Mouse (Mus musculus): ENCODE measurements around the gene Syn3.
"Not testable (repeated sequence)": the region's sequence is repeated elsewhere in the genome, so short reads cannot be mapped to it uniquely, and the experiment has no call there.

Gene Syn3

DNA sequence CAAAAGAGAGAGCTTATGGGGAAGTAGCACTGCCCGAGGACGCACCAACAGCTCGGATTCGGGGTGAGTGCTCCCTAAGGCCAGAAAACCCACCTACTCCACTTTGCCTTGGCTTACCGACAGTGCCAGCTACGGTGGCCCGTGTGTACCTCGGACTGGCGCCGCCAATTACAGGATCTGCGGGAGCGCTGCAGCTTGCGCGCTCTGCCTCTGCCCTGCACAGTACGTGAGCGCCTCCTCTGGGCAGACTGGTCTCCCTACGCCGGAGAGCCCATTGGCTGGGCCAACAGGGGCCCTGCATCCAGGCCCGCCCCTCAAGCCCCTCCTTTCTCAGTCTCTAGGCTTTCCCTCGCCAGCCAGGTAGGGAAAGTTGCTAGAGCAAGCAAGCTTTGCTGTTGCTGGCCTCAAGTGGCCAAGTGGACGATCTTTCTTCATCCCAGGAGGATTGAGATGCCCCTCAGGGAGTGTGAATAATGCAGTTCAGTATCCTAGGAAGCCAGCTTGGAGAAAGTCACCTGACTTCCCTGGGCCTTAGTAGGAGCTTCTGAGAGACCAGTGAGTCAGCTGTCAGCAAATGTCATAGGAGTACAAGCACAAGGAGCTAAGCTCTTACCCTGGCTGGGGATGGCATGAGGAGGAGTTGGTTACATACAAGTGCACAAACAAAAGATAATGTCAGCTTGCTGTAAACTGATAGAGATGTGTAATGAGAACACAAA lies at the start of gene Syn3:
Syn3 (minus strand) TSS at position 224 of the 719 bp plus-strand sequence.
- DNase-seq: peak; percentile 94 to 95

DNA sequence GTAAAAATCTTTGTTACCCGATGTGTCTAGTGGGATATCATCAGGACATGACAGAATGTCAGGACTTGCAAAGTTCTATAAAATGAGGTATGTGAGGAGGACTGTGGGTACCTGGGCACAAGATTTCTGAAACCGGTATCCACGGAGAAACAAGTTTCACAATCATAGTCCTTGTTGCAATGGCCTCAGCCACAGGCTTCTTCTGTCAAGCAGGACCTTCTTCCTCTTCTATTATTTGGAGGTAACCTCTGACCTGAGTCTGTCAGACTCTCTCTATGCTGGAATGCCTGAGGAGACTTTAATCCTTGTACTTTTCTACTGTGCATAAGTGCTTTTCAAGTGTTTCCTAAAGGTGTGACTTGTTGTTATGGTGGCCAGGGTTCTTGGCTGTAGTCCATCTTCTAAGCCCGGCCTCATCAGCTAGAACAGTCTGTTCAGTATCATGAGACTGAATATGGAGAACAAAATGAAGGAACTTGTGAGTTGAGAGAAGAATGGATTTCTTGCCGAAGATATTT lies 27.7 kb upstream of the Syn3 start:
- DNase-seq: not testable (repeated sequence)

DNA sequence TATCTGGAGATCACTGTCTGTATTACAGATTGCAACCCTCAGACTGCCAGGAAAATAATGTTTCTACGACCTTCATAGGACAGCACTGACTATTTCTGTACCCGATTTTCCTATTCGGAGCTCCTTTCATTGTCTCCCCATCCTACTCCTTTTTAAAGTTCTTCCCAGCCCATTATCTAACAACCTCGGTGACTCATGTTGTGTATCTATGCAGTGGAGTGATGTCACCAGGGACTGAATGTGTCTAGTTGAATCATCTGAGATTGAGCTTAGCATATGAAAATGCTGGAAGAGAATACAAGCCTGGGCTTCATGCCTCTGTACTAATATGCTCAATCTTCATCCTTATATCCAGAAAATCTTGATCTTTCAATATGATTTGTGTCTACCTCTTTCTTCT lies 15.1 kb upstream of the Syn3 start:
- DNase-seq: no peak

DNA sequence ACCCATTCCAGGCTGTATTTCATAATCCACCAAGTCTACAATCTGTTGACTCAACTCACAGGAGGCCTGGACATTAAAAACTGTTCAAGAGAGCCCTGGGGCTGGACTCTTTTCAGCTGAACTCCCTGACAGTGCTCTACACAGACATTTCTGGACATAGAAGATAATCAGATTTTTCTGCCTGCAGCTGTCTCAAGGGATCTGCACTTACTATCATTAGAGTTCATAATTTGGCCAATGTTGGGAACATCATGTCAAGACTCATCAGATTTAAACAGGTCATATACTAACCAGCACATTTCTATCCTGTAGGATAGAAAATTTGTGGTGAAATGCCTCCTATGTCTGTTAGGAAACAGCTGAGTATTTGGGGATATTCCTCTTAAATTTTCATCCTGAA lies 12.2 kb upstream of the Syn3 start:
- DNase-seq: no peak

DNA sequence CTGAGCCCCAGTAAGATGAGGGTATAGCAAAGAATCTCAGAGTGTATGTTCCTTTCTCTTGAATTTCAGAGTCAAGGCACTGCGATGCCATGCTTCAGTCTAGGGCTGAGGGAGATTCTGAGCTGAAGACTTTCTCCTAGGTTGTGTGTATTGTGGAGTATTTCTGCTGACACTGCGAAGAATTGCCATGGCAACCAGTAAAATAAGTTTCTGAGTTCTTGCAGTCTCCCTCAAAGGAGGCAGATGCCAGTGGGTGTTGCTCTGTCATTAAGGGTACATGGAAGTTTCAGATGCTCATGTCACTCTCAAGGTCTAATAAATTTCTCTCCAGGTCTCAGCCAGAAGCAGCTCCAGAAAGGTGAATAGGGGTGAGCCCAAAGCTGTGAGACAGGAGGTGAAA lies 3.4 kb upstream of the Syn3 start:
- DNase-seq: no peak

DNA sequence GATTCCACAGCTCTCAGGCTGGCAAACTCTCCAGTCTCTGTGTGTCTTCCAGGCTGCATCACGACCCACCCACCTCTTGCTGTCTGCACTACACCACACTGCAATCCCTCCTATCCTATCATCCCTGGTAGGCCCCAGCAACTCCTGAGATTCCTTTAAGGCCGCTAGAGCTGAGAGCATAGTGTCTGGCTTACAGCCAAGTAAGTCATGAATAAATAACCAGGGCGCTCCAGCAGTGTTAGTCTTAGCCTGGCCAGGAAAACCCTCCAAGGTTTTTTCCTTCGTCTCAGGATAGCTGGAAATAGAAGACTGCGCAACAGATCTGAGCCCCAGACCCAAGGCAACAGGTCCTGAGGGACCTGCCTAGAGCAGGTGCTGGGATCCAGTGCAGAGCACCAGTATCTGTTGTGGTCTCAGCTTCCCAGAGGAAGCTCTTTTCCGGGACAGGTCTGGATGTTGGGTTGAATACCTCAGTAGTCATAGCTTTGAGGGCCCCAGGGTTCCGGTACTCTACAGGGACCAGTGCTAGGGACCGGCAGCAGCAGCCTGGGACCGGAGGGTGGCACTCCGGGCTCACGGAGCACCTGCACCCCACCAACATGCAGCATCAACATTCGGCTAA lies 534 bp downstream of the Syn3 start:
- DNase-seq: peak; percentile 74 to 82

DNA sequence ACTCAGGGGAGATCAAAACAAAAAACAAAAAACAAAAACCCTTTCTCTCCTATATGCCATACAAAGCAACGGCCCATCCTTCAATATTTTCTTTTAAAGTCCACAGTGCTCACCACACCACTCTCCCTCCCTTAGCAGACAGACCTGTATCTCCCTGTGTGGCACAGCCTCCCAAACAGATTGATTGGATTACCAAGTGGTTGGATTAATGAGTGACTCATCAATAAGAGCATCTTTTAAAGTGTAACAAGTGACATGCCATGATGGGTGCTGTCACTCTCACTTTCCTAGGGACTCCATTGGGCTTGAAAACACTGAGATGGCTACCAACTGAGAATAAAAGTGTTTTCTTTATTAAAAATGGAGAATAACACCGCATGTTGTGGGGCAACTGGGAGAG lies 2.8 kb downstream of the Syn3 start:
- peak in 1 of 2 experiments; percentile 37 for DNase-seq

DNA sequence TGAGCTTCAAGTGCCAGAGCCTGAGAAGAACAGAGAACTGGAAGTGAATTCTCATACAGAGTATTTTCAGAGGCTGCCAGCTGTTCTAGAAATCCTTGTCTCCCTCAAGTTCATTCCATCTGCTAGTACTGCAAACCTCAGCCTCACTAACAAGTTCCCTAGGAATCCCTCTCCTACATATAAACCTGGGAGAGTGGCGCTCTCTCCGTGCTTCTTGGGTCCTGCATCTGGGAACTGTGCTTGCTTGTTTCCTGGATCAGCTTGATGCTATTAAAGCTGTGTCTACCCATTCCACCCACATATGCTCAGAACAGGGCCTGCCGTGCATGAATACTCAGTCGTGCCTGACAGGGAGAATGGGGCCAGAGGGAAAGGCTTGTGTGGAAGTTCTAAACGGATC lies 5.6 kb downstream of the Syn3 start:
- DNase-seq: no peak

DNA sequence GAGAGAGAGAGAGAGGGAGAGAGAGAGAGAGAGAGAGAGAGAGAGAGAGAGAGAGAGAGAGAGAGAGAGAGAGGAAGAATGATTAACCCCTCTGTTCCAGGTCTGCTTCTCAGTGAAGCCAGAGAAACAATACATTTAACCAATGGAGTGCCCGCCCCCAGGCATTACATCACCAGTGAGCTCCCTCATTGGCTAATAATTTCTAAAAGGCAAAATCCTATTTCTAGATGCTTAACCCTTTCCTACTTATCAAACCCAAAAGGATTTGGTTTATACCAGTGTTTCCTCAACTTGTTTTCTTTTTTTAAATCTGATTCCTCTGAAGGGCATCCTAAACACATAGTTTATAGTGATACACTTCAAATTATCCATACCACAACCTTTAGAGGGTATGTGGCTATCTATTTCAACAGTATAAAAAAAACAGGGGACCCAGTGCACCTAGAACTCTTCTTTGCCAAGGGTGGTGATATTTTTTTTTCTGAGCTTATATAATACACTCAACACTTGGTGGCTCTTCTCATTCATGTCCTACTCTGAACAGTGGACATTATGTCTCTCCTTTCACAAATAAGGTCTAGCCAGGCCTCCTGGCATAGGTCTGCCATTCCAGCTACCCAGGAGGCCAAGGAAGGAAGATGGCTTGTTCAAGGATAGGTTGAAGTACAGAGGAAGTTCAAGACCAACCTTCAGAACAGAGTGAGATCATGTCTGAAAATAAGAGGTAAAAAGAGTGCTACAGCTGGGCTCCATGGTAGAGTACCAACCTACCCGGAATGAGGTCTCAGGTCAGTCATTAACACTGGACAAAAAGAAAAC lies 6.4 kb downstream of the Syn3 start:
- no peak for DNase-seq

DNA sequence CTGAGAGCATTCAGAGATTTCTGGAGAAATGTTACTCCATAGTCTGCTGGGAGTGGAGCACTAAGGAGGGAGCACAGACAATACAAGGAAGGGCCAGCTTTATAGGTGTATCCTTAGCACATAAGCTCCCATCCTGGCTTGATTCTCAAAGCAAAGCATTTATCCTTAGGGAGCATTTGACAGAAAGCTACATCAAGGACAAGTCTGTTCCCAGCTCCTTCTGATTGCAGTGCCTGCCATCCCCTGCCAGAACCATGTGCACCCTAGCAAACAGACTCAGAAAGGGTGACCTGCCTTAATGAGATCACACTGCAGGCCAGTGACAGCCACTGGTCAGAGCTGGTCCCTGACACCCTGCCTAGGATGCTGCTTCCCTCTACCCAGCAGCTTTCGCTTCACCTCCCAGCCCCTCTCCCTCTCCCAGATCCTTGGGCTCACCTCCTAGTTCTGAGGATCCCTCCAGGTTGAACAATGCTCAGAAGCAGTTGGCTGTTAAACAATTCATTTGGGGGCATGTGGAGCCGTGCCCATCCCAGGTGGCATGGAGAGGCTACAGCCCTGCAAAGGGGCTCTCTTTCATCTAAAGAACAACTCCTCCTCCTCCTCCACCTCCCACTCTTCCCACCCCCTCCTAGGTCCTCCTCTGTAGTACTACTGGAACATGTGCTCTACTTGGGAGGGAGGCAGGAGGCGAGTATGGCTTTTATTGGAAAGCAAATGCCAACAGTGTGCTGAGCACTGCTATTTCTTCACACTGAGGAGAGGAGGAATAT lies 7.2 kb downstream of the Syn3 start:
- no peak for DNase-seq

DNA sequence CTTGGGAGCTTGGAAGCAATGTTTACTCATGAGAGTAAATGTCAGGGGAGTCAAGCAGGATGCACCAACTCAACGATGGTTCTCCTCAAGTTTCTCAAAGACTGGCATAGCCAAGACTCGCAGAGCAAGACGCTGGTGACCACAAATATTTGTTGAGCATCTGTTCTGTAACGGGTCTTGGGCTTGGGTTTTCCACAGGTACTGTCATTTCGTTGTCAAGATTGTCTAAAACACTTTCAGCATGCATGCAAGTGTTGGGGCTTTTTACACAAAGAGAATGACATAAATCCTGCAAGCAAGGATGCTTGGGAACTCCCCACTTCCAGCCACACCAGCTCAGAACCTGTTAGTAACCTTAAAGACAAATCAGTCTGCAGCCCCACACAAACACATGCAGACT lies 10.2 kb downstream of the Syn3 start:
- no peak for DNase-seq

DNA sequence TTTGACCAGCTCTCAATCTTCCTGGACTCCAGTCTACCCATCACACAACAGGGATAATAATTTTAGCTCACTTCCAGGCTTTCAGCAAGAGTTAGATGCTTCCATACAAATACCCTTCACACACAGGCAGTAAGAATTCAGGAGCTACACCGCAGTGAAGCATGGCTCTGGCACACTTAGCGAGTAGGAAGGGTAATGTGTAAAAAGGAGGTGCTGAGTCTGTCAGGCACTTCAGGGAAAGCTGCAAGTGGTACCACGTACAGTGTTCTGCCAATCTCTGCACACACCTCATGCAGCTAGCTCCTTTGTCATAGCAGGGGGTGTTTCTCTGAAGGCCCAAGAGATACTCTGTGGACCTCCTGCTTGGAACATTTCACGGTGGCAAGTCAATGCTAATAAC lies 12.7 kb downstream of the Syn3 start:
- no peak for DNase-seq

DNA sequence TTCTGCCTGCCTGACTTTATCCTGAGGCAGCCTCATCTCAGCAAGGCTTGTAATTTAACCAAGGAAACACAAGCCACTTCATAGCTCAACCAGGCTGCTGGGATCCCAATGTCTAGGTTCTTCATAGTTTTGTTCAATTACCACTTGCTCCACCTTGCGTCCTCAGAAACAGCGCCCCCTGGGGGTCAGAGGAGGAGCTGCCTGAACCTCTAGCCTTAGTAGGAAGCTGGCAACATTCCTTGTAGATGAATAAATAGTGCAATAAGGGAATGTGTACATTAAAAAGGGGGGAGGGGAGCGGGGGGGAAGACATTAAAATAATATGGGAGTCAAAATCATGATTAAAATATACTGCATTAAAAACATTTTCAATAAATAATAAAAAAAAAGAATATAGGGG lies 14.7 kb downstream of the Syn3 start:
- no peak for DNase-seq

DNA sequence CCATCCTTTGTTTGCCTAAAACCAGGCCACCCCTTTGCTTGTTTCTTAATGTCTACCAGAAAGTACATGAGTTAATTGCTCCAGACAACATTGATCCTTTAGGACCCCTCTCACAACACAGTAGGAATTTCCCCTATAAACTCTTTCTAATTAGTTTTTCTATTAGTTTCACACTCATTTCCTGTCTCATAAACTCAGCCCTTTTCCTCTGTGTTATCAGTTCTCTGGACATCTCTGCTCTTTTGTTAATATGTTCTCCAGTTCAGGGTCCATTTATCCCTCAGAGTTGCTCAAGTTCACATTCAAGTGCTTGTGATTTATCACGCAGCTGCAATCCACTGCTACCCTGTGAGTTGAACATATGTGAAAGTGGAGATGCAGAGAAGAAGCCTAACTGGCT lies 16.2 kb downstream of the Syn3 start:
- DNase-seq: no peak

DNA sequence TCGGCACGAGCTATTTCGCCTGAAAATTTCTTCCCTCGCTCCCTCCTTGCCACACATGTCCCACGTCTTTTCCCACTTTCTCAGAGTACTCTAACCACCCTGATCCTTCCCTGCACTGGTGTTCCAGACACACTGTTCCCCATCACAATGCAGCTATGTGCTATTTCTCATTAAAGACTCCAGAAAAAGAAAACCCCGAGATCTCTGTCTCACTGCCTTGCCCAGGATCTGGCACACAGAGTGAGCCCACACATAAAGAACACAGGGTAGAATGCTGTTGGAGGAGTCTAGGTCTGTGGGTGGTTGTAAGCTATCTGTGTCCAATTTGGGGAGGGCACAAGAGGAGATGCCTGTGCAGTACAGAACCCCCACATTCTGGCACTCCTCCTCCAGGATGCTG lies 18.0 kb downstream of the Syn3 start:
- no peak for DNase-seq

DNA sequence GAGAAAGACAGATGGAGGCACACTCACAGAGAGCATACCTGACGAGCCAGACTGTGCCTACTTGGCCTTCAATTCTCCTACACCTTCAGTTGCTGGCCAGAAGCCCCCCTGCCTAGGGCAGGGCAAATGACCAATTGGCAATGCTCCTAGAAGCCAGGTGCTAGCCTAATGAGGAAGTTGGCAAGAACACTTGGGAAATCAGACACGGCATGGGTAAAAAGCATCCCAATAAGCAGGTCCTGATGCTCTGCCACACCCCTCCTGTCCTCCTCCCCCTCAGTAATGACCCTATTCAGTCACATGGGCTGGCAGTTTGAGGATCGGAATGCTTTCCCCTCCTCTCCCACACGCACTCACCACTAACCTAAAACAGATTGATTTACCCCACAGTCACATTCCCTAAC lies 19.0 kb downstream of the Syn3 start:
- no peak for DNase-seq

DNA sequence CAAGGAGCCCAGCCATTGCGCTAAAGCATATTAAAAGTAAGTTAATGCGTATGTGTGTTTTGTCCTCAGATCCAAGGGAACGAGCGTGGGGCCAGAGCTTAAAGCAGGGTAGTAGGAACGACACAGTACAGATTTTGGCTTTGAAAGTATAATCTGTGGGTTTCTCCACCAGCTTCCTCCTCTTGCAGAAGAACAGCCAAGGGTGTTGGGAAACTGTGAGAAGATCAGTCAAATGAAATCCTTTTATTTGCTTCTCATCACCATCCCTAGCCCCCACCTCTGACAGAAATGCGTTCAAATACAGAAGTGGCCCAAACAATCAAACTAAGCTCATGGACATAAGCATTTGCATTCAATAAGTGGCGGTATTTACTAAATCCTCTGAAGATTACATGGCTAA lies 22.0 kb downstream of the Syn3 start:
- no peak for DNase-seq

DNA sequence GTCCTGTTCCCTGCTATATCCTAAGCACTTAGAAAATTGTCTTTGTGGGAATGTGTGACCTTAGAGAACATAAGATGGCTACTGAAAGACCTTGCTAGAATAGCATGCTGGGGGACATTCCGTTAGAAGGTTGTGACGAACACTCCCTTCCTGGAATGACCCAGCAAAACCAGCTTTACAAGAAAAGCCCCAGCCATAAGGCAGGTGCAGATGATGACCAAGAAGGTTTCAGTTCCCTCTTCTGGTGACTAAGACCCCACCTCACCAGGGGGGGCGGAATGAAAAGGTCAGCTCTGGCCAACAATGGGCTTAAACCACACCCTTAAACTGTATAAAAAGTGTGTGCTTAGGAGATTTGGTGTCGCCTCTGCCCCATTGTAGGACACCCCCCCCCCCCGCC lies 23.4 kb downstream of the Syn3 start:
- DNase-seq: no peak

DNA sequence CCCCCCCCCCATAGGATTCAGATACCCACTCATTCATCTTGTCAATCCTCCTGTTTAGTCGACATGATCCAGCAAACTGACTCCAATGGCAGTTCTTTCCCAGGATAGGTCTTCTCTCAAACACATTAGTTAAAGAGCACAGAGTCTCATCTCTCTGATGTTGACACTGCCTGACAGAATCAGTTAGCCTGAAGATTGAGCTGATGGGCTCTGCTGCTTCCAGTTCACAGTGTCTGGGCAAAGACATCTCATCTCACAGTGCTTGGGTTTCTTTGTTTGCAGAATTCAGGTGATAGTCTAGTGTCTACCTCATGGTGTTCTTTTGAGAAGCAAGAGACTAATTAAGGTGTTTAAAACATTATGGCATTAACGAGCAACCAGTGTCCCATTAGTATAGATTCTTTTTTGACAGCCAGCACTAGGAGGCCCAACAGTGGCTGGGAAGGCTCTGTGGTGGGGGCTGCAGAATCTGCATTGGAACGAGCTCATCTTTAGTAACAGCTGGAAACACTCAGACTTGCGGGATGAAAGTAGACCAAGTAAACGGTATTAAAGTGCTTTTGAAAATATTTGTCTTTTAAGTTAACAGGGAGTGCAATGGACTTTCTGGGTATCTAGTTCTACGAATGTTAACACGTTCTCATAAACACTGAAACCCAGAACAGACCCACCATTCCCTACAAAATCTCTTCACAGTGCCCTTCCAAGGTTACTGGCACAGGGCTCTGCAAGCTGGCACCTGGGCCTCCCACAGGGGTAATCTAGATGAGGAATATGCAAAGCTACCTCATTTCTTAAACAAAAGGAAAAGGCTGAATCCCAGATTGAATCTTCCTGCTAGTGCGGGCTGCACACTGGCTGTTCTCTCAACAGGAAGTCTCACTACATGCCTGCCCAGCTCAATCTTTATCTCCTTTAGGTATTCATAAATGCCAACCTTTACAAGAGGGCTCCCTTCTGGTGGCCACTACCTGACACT lies 24.2 kb downstream of the Syn3 start:
- DNase-seq: no peak

DNA sequence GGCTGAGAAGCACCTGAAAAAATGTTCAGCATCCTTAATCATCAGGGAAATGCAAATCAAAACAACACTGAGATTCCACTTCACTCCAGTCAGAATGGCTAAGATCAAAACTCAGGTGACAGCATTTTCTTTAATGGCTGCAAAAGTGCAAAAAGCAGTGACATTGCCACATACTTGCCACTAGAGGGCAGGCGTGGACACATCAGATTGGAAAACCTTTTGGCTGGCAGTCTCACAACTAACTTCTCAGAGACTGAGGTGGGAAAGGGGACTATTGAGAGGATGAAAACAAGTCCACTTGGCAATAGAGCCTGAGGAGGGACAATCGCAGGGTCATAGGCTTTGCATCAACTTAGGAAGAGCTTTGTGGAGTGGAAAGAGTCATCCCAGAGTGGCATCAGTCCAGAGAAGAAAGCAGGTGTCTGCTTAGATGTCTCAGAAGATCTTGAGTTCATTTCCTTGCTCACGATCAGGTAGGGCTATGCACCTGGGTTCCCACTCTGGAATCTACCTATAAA lies 25.0 kb downstream of the Syn3 start:
- DNase-seq: peak; percentile 29 to 31

Measured in kidney, adult 8-10 months (tissue).